Mouse (Mus musculus): ENCODE measurements around the gene Zfp704.

GRCm38 (mm10) chr3:9398271-9398670, 211.6 kb downstream of the Zfp704 start:
- no peak for TF ChIP-seq CTCF (IDR thresholded peaks at IDR 0.05; ENCODE audit: insufficient read depth, low read length)
- no peak for TF ChIP-seq POLR2A (IDR thresholded peaks at IDR 0.05; ENCODE audit: borderline replicate concordance, extremely low read depth, low read depth, low read length)
